Mouse (Mus musculus): Measurements from ENCODE around the gene Stard10. TPM values are rescaled to one million over a fixed set of nuclear protein-coding genes. Genes with fewer than 3 reads are reported as not detected.

The Stard10 gene
- total RNA-seq (2015) (50.4 and 59.3 TPM in 2 replicates), total RNA-seq (2017) (23.1 and 31.2 TPM in 2 replicates)

DNA sequence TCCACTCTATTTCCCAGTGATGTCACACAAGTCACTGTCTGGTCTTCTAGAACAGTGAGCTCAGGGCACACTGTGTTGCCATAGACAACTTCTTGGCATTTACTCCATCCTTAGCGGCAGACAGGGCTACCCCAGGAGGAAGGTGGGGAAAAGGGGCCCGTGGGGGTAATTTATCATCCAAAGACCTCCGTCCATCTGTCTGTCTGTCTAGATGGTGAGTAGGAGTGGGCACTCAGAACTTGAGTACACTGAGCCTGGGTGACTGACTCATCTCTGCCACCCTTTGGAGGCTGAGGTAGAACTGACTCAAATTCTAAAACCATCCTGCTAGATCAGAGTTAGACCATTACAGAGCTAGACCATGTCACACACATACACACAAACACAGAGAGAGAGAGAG lies at the start of gene Stard10:
TSS of gene Stard10 (plus strand) at position 73 of the 400 bp plus-strand sequence.
- no peak for ATAC-seq (replicated peaks; ENCODE audit: poor library complexity)

DNA sequence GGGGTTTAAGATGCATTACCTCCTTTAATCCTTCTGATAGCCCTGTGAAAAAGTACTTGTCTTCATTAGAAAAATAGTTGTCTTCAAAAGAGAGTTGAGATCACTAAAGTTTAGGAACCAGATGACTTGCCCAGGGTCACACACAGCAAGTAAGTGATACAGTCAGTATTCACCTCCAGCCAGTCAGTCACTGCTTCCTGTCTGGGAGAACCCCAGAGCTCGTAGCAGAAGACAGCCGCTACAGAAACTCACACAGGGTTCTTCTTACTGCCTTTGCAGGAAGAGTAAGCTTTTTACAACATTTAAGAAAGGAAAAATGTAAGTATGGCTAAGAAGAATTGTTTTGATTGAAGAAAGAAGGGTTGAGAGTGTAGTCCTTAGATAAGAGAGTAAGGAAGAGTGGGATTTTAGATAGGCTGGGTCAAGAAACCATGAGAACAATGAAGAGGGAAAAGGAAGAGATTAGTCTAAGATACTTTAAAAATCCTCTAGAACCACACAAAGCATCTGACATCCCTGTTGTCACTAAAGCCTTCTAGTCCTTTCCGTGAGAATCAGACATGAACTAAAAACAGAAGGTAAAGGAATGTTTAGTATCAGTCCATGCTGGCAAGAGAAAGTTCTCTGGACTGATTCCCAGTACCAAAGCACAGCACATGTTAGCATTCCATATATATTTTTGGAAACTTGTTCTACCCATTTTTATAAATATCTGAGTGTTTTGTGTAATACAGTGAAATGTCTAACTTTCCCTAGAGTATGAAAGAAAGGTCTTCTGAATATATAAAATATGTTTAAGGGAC lies 49.2 kb upstream of the Stard10 start:
- no peak for ATAC-seq (replicated peaks; ENCODE audit: poor library complexity)

DNA sequence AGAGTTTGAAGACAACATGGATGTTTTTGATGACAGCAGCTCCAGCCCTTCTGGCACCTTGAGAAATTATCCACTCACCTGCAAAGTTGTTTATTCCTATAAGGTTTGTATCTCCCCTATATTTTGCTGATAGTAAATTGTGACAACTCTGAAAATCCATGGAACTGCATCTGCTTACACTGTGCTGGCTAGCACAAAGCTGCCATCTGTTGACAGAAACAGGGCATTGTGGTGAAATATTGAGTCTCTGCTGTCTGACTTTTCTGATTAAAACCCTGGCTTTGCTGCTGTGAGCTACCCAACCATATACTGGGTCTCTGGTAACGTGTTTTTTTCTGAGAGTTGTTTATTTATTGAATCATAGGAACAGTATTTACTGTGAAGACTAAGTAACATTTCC lies 45.3 kb upstream of the Stard10 start:
- 0 out of 2 replicates have a peak, but pooled peaks have one; percentile 29 for ATAC-seq (replicated peaks; ENCODE audit: poor library complexity)

DNA sequence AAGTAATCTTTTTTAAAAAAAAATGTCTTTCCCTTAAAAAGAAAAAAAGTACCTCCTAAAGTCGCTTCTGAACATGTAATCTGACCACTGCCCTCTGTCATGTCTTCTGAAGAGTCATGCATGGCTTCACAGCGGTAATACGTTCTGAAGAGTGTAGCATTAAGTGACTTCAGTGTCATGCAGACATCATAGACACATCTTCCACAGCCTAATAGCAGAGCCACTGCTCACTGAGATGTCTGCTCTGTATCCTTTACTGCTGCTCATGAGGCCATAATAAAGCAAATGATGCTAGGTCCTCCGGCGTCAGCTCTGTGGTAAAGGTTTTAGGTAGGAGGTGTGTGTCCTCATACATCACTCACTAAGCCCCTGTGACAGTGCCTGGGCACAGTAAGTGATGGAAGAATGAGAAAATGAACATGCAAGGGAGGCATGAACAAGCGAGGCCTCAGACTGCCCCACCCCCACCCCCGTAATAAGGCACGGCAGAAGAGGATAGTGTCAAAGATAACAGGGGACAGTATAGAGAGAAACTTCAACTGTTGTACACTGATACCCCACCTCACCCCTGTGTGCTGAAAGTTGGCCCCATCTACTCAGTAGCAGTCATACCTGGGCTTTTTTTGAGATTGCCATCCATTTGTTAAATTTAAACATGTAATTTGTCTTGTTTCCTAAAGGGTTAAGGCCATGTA lies 44.3 kb upstream of the Stard10 start:
- ATAC-seq (replicated peaks; ENCODE audit: poor library complexity), result no peak

DNA sequence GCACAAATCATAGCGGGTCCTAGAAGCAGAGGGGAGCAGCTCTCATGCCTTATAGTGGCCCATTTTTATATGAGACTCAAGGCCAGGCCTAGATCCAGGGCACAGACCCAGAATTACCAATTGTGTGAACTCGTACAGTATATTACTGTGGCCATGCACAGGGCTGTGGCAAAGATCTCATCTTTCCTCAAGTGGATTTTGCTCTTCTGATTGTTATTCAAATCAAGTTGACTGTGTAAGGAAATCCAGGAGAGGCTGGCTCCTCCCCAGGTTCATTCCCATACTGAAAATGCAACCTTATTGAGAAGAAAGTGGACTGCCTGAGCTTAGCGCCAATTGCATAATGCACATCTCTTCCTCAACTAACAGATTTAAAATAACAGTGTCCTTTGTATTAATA lies 34.2 kb upstream of the Stard10 start:
- ATAC-seq (replicated peaks; ENCODE audit: poor library complexity), result no peak

DNA sequence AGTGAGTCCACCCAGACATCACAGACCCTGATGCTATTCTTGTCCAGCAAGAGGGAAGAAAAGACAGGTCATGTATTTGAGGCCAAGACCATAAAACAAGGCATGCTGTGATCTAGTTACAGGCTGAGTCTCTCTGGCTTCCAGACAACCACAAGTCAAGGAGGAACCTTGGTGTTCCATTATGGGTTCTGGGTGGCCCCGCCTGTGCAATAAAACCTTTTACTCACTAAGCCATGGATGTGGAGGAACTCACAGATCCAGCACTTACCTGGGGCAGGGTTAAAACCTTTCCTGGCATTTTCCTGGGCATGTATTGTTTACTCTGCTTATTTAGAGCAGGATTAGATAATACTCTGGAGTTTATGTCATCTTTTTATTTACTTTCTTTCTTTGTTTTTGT lies 32.4 kb upstream of the Stard10 start:
- no peak for ATAC-seq (replicated peaks; ENCODE audit: poor library complexity)

DNA sequence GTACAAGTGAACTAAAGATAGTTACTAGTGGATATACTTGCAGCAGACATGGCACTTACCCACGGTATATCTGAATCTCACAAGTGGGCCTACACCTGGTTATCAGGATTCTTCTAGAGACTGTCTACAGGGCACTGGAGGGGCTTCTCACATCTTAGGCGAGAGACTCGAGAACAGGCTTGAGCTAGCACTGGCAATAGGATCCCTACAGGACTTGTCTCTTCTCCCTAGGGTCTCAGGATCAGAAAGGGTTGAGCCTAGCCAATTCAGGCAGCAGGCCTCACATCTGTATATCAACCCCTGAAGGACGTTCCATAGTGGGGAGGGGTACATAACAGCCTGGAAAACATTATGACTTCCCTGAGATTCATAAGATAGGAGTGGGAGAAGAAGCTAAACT lies 30.0 kb upstream of the Stard10 start:
- ATAC-seq (replicated peaks; ENCODE audit: poor library complexity), result no peak

DNA sequence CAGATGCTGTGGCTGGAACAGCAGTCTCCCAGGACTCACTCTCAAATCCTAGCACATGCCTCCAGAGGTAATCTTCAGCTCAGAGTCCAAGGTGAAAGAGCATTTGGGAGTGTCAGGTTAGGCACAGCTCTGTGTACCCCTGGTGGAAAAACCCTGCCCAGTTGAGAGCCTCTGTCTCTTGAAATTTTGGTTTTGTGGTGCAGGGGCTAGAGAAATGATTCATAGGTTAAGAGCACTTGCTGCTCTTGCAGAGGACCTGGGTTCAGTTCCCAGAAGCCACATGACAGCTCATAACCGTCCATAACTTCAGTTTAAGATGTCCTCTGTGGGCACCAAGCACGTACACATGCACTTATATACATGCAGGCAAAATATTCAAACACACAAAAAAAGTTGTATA lies 29.1 kb upstream of the Stard10 start:
- no peak for ATAC-seq (replicated peaks; ENCODE audit: poor library complexity)

DNA sequence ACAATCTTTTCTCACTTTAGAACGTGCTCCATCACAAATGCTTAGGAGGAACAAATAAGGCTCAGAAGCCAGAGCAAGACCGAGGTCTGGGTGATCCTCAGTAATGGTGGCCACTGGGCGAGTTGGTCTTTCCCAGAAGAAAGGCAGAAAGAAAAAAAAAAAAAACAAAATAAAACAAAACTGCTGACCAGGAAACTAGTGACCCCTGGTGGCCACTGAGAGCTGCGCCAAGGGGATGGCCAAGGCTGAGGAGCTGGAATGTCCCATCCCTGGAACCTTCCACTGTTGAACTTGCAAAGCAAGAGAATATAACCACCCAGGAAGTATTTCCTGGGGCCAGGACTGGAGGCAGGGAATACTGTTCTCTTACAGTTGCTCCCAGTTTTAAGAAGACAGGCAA lies 28.4 kb upstream of the Stard10 start:
- ATAC-seq (replicated peaks; ENCODE audit: poor library complexity), result peak; percentile 66

DNA sequence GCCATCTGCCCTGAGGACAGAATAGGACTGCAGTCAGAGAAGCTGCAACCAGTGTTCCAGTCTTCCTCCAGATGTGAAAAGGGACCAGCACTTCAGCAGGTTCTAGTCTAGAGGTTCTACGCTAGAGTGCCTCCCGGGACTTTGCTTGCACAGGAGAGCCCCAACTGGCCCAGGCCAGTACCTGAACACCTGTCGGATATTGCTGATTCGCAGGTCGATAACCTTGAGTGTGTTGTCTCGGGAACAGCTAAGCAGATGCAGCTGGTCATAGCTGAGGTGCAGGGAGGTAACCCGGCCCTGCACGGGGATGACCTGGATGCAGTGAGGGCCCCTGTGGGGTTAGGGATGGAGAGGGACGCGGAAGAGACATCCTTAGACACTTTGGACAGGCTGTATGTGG lies 26.5 kb upstream of the Stard10 start:
- ATAC-seq (replicated peaks; ENCODE audit: poor library complexity), result no peak

DNA sequence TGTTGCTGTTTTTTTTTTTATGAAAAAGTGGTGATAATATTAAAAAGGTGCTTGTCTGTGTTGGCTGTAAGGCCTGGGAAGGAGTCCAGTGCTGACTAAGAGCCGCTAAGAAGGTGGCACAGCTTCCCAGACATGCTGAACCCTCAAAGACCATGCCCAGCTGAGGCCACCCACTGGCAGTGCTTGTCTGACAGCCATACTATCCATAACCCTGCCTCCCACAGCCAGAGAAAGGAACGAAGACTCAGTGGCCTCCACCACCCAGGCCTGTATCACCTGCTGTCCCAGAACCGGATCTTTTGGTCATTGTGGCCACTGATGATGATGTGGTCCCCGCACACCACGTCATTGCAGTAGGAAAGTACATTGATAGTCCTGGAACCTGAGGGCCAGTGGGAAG lies 25.7 kb upstream of the Stard10 start:
- no peak for ATAC-seq (replicated peaks; ENCODE audit: poor library complexity)

DNA sequence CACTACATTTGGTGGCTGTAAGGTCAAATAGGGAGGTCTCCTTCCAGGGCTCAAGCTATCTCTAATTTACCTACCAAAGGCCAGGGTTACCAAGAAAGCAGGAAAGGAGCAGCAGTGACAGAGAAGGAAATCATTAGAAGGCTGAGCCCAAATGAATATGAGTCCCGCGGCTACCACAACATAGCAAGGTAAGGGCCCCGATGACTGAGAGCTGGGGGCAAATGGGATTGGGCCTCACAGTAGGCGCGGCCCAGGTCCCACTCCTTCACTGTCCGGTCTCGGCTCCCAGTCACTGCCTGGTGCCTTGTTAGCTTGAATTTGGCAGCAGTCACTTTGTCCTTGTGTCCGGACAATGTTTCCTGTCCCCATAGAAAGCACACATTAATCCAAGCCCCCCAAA lies 25.2 kb upstream of the Stard10 start:
- no peak for ATAC-seq (replicated peaks; ENCODE audit: poor library complexity)

DNA sequence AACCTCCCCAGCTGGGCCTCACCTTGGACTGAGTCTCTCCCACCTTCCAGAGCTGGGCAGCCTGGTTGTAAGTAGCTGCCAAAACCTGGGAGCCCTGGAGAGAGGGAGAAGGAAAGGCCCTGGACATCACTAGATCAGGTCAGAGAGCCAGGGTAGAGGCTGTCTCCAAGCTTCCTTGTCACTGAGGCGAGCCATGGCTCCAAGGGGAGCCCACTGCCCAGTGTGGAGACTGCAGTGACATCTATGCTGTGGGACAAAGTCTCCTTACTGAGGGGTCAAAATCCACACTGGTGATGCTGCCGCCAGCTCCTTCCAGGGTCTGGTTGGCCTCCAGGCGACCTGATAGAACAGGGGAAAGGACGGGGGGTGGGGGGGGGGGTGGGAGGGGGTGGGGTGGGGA lies 24.8 kb upstream of the Stard10 start:
- ATAC-seq (replicated peaks; ENCODE audit: poor library complexity), result no peak

DNA sequence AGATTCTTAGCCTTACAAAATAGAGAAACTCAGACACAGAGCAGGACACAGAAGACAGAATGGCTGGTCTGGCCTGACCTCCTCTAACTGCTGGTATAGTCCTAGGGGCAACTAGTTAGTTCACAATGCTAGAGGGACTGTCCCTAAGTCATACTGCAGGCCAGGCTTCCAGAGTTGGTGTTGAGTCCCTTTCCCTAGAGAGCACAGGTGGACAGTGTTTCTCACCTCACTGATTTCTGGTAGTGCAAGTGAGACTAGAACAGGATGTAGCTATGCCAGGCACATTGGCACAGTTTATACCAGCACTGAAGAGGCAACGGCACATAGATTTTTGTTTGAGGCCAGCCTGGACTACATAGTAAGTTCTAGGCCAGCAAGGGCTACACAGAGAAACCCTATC lies 24.2 kb upstream of the Stard10 start:
- ATAC-seq (replicated peaks; ENCODE audit: poor library complexity), result no peak

DNA sequence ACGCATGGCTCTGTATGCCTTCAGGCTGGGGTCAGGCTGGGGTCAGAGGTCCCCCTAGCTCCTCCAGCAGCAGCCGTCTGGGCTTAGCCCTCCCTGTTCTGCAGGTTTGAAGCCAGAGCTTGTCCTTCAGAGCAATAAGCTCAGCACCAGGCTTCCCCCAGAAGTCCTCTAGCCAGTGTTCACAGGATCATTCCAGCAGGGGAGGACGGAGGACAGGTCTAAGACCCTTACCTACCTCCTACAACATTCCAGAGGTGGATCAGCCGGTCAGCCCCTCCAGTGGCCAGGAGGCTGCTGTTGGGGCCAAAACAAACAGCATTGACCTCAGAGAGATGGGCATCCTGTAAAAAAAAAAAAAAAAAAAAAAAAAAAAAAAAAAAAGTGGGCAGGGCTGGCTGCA lies 23.7 kb upstream of the Stard10 start:
- no peak for ATAC-seq (replicated peaks; ENCODE audit: poor library complexity)

DNA sequence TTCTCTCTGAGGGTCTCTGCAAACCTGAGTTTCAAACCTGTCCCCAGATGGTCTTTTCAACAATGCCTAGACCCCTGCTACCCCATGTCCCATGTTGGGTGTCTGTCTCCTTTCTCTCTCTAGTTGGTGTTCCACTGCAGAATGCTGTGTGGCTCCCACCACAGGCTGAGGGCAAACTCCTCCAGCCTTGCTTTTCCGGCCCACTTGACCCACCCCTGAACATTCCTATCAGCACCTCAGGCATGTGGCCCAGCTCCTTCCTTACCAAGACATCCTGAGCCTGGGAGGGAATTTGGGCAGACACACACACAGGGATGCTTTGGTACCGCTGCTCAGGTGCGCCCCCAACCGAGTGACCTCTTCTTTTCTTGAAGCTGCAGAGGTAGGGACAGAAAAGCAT lies 23.3 kb upstream of the Stard10 start:
- ATAC-seq (replicated peaks; ENCODE audit: poor library complexity), result no peak

DNA sequence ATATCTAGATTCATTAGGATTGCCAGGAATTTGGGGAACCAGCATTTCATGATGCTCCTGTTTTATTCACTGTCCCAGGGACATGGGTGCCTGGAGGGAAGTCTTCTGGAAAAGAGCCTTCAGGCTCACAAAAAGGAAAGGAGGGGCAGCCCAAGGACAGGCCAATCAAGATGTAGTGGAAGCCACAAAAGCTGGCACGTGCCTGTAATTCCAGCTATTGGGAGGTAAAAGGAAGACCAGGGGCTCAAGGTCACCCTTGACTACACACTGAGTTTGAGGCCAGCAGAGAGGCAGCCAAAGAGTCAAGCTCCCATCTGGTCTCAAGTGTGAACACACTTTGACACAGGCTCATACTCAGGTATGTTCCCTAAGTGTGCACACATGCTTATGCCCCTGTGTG lies 21.4 kb upstream of the Stard10 start:
- no peak for ATAC-seq (replicated peaks; ENCODE audit: poor library complexity)

DNA sequence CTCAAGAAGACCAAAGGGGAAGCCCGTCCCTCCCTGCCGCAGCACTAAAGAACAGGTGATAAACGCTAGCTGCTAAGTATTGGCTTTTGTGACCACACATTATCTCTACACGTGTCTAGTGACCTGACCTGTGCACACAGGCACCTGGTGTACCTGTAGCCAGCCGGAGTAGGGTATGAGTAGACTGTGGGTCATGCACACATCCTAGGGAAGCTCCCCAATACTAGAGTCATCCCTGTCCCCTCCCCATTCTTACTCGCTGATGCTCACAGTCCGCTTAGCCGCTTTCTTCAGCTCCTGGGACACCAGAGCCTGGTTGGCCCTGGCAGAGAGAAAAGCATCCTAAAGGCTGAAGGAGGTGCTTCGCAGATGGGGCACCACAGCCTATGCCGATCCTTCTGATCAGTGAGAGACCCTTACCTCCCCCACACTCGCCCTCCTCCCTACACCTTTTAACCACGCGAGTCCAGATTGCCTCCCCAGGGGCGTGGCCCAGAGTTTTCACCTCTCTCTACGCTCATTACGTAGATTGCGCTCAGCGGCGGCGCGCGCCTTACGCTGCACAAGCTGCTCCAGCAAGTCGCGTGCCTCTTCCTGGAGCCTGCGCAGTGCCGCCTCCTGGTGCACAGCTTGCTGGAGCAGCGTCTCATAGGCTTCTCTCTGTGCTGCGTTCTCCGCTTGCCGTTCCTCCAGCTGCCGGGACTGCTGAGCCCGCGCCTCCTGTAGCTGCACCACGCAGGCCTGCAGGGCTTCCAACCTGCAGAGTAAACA lies 20.4 kb upstream of the Stard10 start:
- peak; percentile 88 for ATAC-seq (replicated peaks; ENCODE audit: poor library complexity)

DNA sequence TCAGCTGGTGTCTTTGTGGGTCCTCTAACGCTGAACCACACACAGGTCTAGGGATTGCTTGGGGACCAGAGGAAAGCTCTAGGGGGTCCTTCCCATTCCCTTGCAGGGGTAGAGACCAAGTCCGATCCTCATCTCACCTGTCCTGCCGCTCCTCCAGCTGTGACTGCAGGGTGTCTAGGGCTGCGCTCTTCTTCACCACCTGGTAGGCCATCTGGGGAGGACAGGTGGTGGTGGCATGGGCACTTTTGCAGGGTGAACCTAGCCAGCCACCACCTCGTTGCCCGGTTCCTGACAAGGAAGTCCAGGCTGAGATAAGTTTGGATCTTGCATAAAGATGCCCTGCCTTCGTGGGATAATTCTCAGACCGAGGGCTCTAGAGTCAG lies 19.9 kb upstream of the Stard10 start:
- ATAC-seq (replicated peaks; ENCODE audit: poor library complexity), result no peak

DNA sequence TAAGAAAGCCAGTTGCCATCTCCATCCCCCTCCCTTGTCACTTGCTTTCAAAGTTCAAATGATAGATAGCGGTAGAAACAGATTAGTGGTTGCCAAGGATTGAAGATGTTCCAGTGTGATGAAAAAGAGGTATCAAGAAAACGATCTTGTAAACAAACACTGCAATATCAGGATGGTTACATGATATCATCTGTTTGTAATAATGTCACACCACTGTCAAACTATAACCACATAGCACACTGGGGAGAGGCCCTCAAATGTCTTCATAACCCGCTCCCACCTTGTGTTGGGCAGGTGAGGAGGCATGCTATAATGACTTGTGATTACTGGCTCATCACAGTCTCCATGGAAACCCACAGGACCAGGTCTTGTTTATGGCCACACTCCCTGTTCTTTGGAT lies 18.5 kb upstream of the Stard10 start:
- ATAC-seq (replicated peaks; ENCODE audit: poor library complexity), result no peak

DNA sequence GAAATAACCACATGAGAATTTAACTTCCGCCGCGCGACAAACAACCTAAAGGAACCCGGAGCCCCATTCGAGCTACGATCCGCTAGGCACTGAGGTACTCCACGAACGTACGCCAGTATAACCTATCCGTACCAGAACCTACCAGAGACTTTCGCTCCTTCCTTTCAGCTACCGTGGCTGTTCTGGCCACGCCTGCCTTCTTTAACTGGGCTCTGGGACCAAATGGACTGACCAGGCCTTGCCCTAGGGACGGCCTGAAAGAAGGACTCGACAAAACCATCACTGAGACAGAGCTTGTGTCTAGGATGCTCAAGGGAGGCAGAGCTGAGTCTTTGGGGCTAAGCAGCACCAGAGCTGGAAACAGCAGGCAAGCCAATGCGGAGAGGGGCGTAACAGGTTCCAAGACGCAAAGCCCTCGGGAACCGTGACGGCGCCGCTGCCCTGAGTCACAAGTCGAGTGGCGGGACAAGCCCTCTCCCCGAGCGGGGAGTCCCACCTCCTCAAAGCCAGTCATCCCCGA lies 15.5 kb upstream of the Stard10 start:
- ATAC-seq (replicated peaks; ENCODE audit: poor library complexity), result peak; percentile 29
